In genomic region chr14:23602937-23603336, GRCm38 (mm10) we compare ENCODE assay signal across 18 mouse cellular contexts.
DNase-seq lines count a peak whose midpoint lies in the region; ATAC-seq and TF ChIP-seq lines count a peak whose summit lies in the region.
"Had no signal": no experiment of that assay in that cellular context is flagged by ENCODE, and none has a peak within 500 bp of the region (broad histone marks: within the 10 kb centered on the region; RNA-seq: fewer than 3 reads in every experiment).

No protein-coding gene starts in this region.

- TF ChIP-seq RAD21 in CH12.LX (IDR thresholded peaks at IDR 0.05; ENCODE audit: low read depth, low read length): no peak

- dilution Hi-C loops in CH12.LX (cut with MboI; ENCODE audit: extremely low pct_ligation_motif_present, extremely low pct_unique_long_range_greater_than_20kb, low sequenced_read_pairs): no loop called here

- no peak overlapping the region for H3K9ac ChIP-seq in hindbrain, embryonic 14.5 days
- no peak overlapping the region for H3K9ac ChIP-seq in hindbrain, embryonic 11.5 days (ENCODE audit: low read depth, low read length)
- no peak overlapping the region for H3K9ac ChIP-seq in midbrain, embryonic 15.5 days
- H3K9ac ChIP-seq in midbrain, embryonic 13.5 days (replicated peaks): no peak overlapping the region
- H3K9ac ChIP-seq in CH12.LX (ENCODE audit: insufficient read depth, low read depth): no peak overlapping the region
- no peak overlapping the region for H3K9ac ChIP-seq in hindbrain, embryonic 16.5 days (ENCODE audit: low read depth, low read length)
- H3K9ac ChIP-seq: forebrain, embryonic 13.5 days had no signal

- in situ Hi-C loops in CH12.LX (cut with MboI; ENCODE audit: low pct_ligation_motif_present, low pct_unique_long_range_greater_than_20kb, low sequenced_read_pairs): no loop called here

- 22% methylated on average over 4 of the region's 4 CpGs for WGBS in hindbrain, embryonic 14.5 days
- 28% methylated on average over 4 of the region's 4 CpGs for WGBS in hindbrain, embryonic 11.5 days
- 16% methylated on average over 4 of the region's 4 CpGs for WGBS in midbrain, embryonic 15.5 days
- WGBS in midbrain, embryonic 13.5 days: 13% methylated on average over 4 of the region's 4 CpGs
- 24% methylated on average over 4 of the region's 4 CpGs for WGBS in hindbrain, embryonic 16.5 days

- no peak overlapping the region for H3K4me2 ChIP-seq in hindbrain, embryonic 14.5 days (replicated peaks)
- no peak overlapping the region for H3K4me2 ChIP-seq in hindbrain, embryonic 11.5 days (replicated peaks; ENCODE audit: low read depth, low read length)
- H3K4me2 ChIP-seq in midbrain, embryonic 15.5 days: no peak overlapping the region
- H3K4me2 ChIP-seq in midbrain, embryonic 13.5 days (replicated peaks): no peak overlapping the region
- peak overlapping the region; percentile 24; the same call in 1 of the 2 replicates for H3K4me2 ChIP-seq in CH12.LX (ENCODE audit: insufficient read depth, low read depth, poor library complexity, severe bottlenecking)
- H3K4me2 ChIP-seq in hindbrain, embryonic 16.5 days (ENCODE audit: low read length): no peak overlapping the region
- H3K4me2 ChIP-seq: forebrain, embryonic 13.5 days had no signal

- TF ChIP-seq EP300 in CH12.LX (IDR thresholded peaks at IDR 0.05; ENCODE audit: low read length): peak; percentile 48; the same call in 1 of the 2 replicates

- TF ChIP-seq POLR2A in CH12.LX (IDR thresholded peaks at IDR 0.05; ENCODE audit: low read depth, low read length): 0 out of 2 replicates have a peak, but pooled peaks have one; percentile 17

- no peaks in the 10 kb centered on the region for H3K79me2 ChIP-seq in CH12.LX (replicated peaks; ENCODE audit: control insufficient read depth, extremely low read depth, insufficient read depth, poor library complexity, severe bottlenecking)

- H3K36me3 ChIP-seq in hindbrain, embryonic 14.5 days (replicated peaks; ENCODE audit: control insufficient read depth, insufficient read depth): no peaks in the 10 kb centered on the region
- H3K36me3 ChIP-seq in hindbrain, embryonic 11.5 days (ENCODE audit: control insufficient read depth, insufficient read depth, low read length): no peaks in the 10 kb centered on the region
- no peaks in the 10 kb centered on the region for H3K36me3 ChIP-seq in midbrain, embryonic 15.5 days (replicated peaks)
- no peaks in the 10 kb centered on the region for H3K36me3 ChIP-seq in midbrain, embryonic 13.5 days
- H3K36me3 ChIP-seq in CH12.LX (replicated peaks in 1 of 2; ENCODE audit: control insufficient read depth in 1 of 2, insufficient read depth in 1 of 2, low read length in 1 of 2): no peaks in the 10 kb centered on the region
- H3K36me3 ChIP-seq in hindbrain, embryonic 16.5 days (ENCODE audit: control insufficient read depth, insufficient read depth, low read length): no peaks in the 10 kb centered on the region
- H3K36me3 ChIP-seq: embryonic facial prominence, embryonic 10.5 days had no signal

- peak overlapping the region; percentile 56; the same call in 1 of the 2 replicates for H3K27ac ChIP-seq in hindbrain, embryonic 14.5 days
- no peak overlapping the region for H3K27ac ChIP-seq in hindbrain, embryonic 11.5 days (ENCODE audit: low read depth, low read length)
- H3K27ac ChIP-seq in midbrain, embryonic 15.5 days: 0 out of 2 replicates have a peak overlapping the region, but pooled peaks have one; percentile 25
- no peak overlapping the region for H3K27ac ChIP-seq in midbrain, embryonic 13.5 days
- no peak overlapping the region; the same call in 1 of the 2 replicates for H3K27ac ChIP-seq in CH12.LX (ENCODE audit: insufficient read depth, low read depth)
- H3K27ac ChIP-seq in hindbrain, embryonic 16.5 days (ENCODE audit: low read depth, low read length): peak overlapping the region; percentile 31; the same call in 1 of the 2 replicates
- H3K27ac ChIP-seq: embryonic facial prominence, embryonic 10.5 days; forebrain, embryonic 13.5 days; gastrocnemius, adult 2 months had no signal

- H3K4me3 ChIP-seq in hindbrain, embryonic 14.5 days (replicated peaks; ENCODE audit: low read length): no peak overlapping the region
- H3K4me3 ChIP-seq in hindbrain, embryonic 11.5 days (ENCODE audit: low read depth, low read length): no peak overlapping the region
- H3K4me3 ChIP-seq in midbrain, embryonic 15.5 days: no peak overlapping the region
- H3K4me3 ChIP-seq in midbrain, embryonic 13.5 days (replicated peaks): no peak overlapping the region
- H3K4me3 ChIP-seq in CH12.LX (replicated peaks in 1 of 3; ENCODE audit: low read depth in 2 of 3, low read length in 2 of 3, poor library complexity in 1 of 3): no peak overlapping the region
- H3K4me3 ChIP-seq in hindbrain, embryonic 16.5 days (ENCODE audit: low read length): no peak overlapping the region
- H3K4me3 ChIP-seq: embryonic facial prominence, embryonic 10.5 days; forebrain, embryonic 13.5 days; gastrocnemius, adult 2 months had no signal

- TF ChIP-seq CTCF in CH12.LX (conservative IDR thresholded peaks at IDR 0.05 in 1 of 2, IDR thresholded peaks at IDR 0.05 in 1 of 2; ENCODE audit: low read depth in 2 of 2, low read length in 2 of 2): no peak

- DNase-seq in hindbrain, embryonic 14.5 days (ENCODE audit: low spot score): no peak
- DNase-seq in hindbrain, embryonic 11.5 days (ENCODE audit: low spot score): no peak
- peak; percentile 70 for DNase-seq in CH12.LX (ENCODE audit: extremely low read depth)
- no peak for DNase-seq in urinary bladder, adult 2 months (ENCODE audit: low spot score)
- DNase-seq: adrenal gland, adult 2 months; adrenal gland, postnatal 25 days; cerebellum, adult 18-20 months; cerebellum, adult 9-11 months; cerebellum, postnatal 36 days; gastrocnemius, adult 2 months; gastrocnemius, postnatal 25 days; heart, postnatal 10 days; heart, postnatal 4 days had no signal

- 0 out of 2 replicates have a peak, but pooled peaks cover 3% of the 10 kb centered on the region for H3K4me1 ChIP-seq in hindbrain, embryonic 14.5 days (replicated peaks; ENCODE audit: control insufficient read depth, insufficient read depth, low read length)
- H3K4me1 ChIP-seq in hindbrain, embryonic 11.5 days (replicated peaks; ENCODE audit: control insufficient read depth, insufficient read depth, low read length): no peaks in the 10 kb centered on the region
- H3K4me1 ChIP-seq in midbrain, embryonic 15.5 days: peaks cover 5% of the 10 kb centered on the region
- no peaks in the 10 kb centered on the region for H3K4me1 ChIP-seq in midbrain, embryonic 13.5 days (replicated peaks)
- H3K4me1 ChIP-seq in CH12.LX (ENCODE audit: control insufficient read depth in 1 of 2, insufficient read depth in 2 of 2): peaks cover 4 to 39% of the 10 kb centered on the region in 2 experiments; a peak in 3 of 4 replicates
- no peaks in the 10 kb centered on the region for H3K4me1 ChIP-seq in hindbrain, embryonic 16.5 days (ENCODE audit: control insufficient read depth, insufficient read depth, low read depth, low read length)
- H3K4me1 ChIP-seq: embryonic facial prominence, embryonic 10.5 days; forebrain, embryonic 13.5 days had no signal

- no peak for ATAC-seq in hindbrain, embryonic 14.5 days (ENCODE audit: low FRiP score)
- ATAC-seq in hindbrain, embryonic 11.5 days (ENCODE audit: low FRiP score): no peak
- ATAC-seq in midbrain, embryonic 15.5 days (replicated peaks): no peak
- no peak for ATAC-seq in midbrain, embryonic 13.5 days
- no peak for ATAC-seq in hindbrain, embryonic 16.5 days
- ATAC-seq: forebrain, embryonic 13.5 days had no signal

- H3K27me3 ChIP-seq in hindbrain, embryonic 14.5 days (ENCODE audit: control insufficient read depth, insufficient read depth, low read length): no peaks in the 10 kb centered on the region
- H3K27me3 ChIP-seq in hindbrain, embryonic 11.5 days (ENCODE audit: control insufficient read depth, insufficient read depth, low read length): no peaks in the 10 kb centered on the region
- no peaks in the 10 kb centered on the region for H3K27me3 ChIP-seq in midbrain, embryonic 15.5 days (replicated peaks)
- peaks cover 30% of the 10 kb centered on the region for H3K27me3 ChIP-seq in midbrain, embryonic 13.5 days
- H3K27me3 ChIP-seq in CH12.LX (replicated peaks): no peaks in the 10 kb centered on the region
- no peaks in the 10 kb centered on the region for H3K27me3 ChIP-seq in hindbrain, embryonic 16.5 days (replicated peaks; ENCODE audit: control insufficient read depth, insufficient read depth, low read length)
- H3K27me3 ChIP-seq: forebrain, embryonic 13.5 days had no signal

- H3K9me3 ChIP-seq in hindbrain, embryonic 14.5 days (ENCODE audit: control insufficient read depth, low read length): no peaks in the 10 kb centered on the region
- no peaks in the 10 kb centered on the region for H3K9me3 ChIP-seq in hindbrain, embryonic 11.5 days (ENCODE audit: control insufficient read depth, low read length)
- H3K9me3 ChIP-seq in midbrain, embryonic 15.5 days: no peaks in the 10 kb centered on the region
- no peaks in the 10 kb centered on the region for H3K9me3 ChIP-seq in midbrain, embryonic 13.5 days
- no peaks in the 10 kb centered on the region for H3K9me3 ChIP-seq in CH12.LX (replicated peaks; ENCODE audit: low read length)
- H3K9me3 ChIP-seq in hindbrain, embryonic 16.5 days (ENCODE audit: control insufficient read depth, low read length): no peaks in the 10 kb centered on the region
- H3K9me3 ChIP-seq: embryonic facial prominence, embryonic 10.5 days; forebrain, embryonic 13.5 days had no signal

TF ChIP-seq in CH12.LX, 34 proteins besides CTCF, POLR2A, EP300 and RAD21:
- peak; percentile 93 for TF ChIP-seq BHLHE40 (IDR thresholded peaks at IDR 0.05; ENCODE audit: low read depth, low read length)
- TF ChIP-seq MEF2A (IDR thresholded peaks at IDR 0.05; ENCODE audit: borderline replicate concordance, low read depth, low read length): 0 out of 2 replicates have a peak, but pooled peaks have one; percentile 19
- no peak for TF ChIP-seq USF1 (IDR thresholded peaks at IDR 0.05; ENCODE audit: low read depth, low read length)
- TF ChIP-seq ETS1 (conservative IDR thresholded peaks at IDR 0.05; ENCODE audit: low read depth, low read length): peak; percentile 47
- no peak for TF ChIP-seq NELFE (IDR thresholded peaks at IDR 0.05; ENCODE audit: low read depth, low read length)
- TF ChIP-seq IRF4 (IDR thresholded peaks at IDR 0.05; ENCODE audit: low read depth, low read length): 0 out of 2 replicates have a peak, but pooled peaks have one; percentile 10
- TF ChIP-seq UBTF (IDR thresholded peaks at IDR 0.05; ENCODE audit: low read depth, low read length): no peak
- no peak for TF ChIP-seq CHD1 (IDR thresholded peaks at IDR 0.05; ENCODE audit: low read depth, low read length)

Comparison
In these comparisons a context has a peak if more than half of its experiments do, and no peak if none do; other contexts are left out.
1. H3K27ac ChIP-seq: peak in hindbrain, embryonic 14.5 days (single experiment), midbrain, embryonic 15.5 days (single experiment) and hindbrain, embryonic 16.5 days (single experiment); none in hindbrain, embryonic 11.5 days (single experiment), midbrain, embryonic 13.5 days (single experiment) and CH12.LX (single experiment).